In genomic region chr2:71453917-71454260, GRCm38 (mm10) we compare ENCODE assay signal across 8 mouse cellular contexts. TPM values are rescaled to one million over a fixed set of nuclear protein-coding genes. Genes with fewer than 3 reads are reported as not detected.
DNase-seq lines count a peak whose midpoint lies in the region; ATAC-seq and TF ChIP-seq lines count a peak whose summit lies in the region.
"Had no signal": no experiment of that assay in that cellular context is flagged by ENCODE, and none has a peak within 500 bp of the region (broad histone marks: within the 10 kb centered on the region; RNA-seq: fewer than 3 reads in every experiment).

No protein-coding gene starts in this region.

- H3K4me3 ChIP-seq in lung, postnatal 0 days (ENCODE audit: low read depth, low read length), result peak overlapping the region; percentile 62
- H3K4me3 ChIP-seq in lung, adult 2 months (replicated peaks; ENCODE audit: extremely low read depth, low read depth, low read length), result no peak overlapping the region
- peak overlapping the region; percentile 62 for H3K4me3 ChIP-seq in forebrain, embryonic 13.5 days
- H3K4me3 ChIP-seq in limb, embryonic 15.5 days, result peak overlapping the region; percentile 65
- H3K4me3 ChIP-seq in stomach, embryonic 16.5 days (replicated peaks; ENCODE audit: low read length), result peak overlapping the region; percentile 77

- ATAC-seq in lung, postnatal 0 days, result no peak
- no peak for ATAC-seq in forebrain, embryonic 13.5 days
- no peak for ATAC-seq in limb, embryonic 15.5 days (ENCODE audit: insufficient number of reproducible peaks, low FRiP score, low TSS enrichment, low read depth)
- ATAC-seq in stomach, embryonic 16.5 days (ENCODE audit: insufficient read depth, low FRiP score), result no peak

- peak overlapping the region; percentile 90 for H3K4me2 ChIP-seq in lung, postnatal 0 days (replicated peaks; ENCODE audit: low read depth, low read length)
- H3K4me2 ChIP-seq in forebrain, embryonic 13.5 days, result peak overlapping the region; percentile 86
- peak overlapping the region; percentile 76 for H3K4me2 ChIP-seq in limb, embryonic 15.5 days
- peak overlapping the region; percentile 85 for H3K4me2 ChIP-seq in stomach, embryonic 16.5 days (ENCODE audit: low read depth, low read length)

- 0 out of 2 replicates have a peak, but pooled peaks cover 3% of the 10 kb centered on the region for H3K27me3 ChIP-seq in lung, postnatal 0 days (replicated peaks; ENCODE audit: insufficient read depth, low read length)
- 0 out of 2 replicates have a peak, but pooled peaks cover 2% of the 10 kb centered on the region for H3K27me3 ChIP-seq in forebrain, embryonic 13.5 days
- no peaks in the 10 kb centered on the region for H3K27me3 ChIP-seq in limb, embryonic 15.5 days
- H3K27me3 ChIP-seq in stomach, embryonic 16.5 days (ENCODE audit: control insufficient read depth, insufficient read depth, low read length), result no peaks in the 10 kb centered on the region

- no peaks in the 10 kb centered on the region for H3K9me3 ChIP-seq in lung, postnatal 0 days (ENCODE audit: low read length)
- no peaks in the 10 kb centered on the region for H3K9me3 ChIP-seq in forebrain, embryonic 13.5 days (replicated peaks)
- no peaks in the 10 kb centered on the region for H3K9me3 ChIP-seq in limb, embryonic 15.5 days
- no peaks in the 10 kb centered on the region; the same call in 1 of the 2 replicates for H3K9me3 ChIP-seq in stomach, embryonic 16.5 days (replicated peaks; ENCODE audit: control insufficient read depth, low read length)

- no peak for TF ChIP-seq CTCF in lung, postnatal 0 days (IDR thresholded peaks at IDR 0.05)
- no peak for TF ChIP-seq CTCF in lung, adult 2 months (IDR thresholded peaks at IDR 0.05; ENCODE audit: insufficient read depth, low read length)

- H3K27ac ChIP-seq in lung, postnatal 0 days (ENCODE audit: low read length), result no peak overlapping the region
- H3K27ac ChIP-seq in forebrain, embryonic 13.5 days, result no peak overlapping the region
- H3K27ac ChIP-seq in limb, embryonic 15.5 days, result no peak overlapping the region
- H3K27ac ChIP-seq in stomach, embryonic 16.5 days (ENCODE audit: low read length), result no peak overlapping the region

- TF ChIP-seq EP300 in lung, postnatal 0 days (IDR thresholded peaks at IDR 0.05), result no peak

- 28% methylated on average over 4 of the region's 4 CpGs for WGBS in lung, postnatal 0 days
- WGBS in lung, adult 2 months, result 27% methylated on average over 4 of the region's 4 CpGs
- WGBS in forebrain, embryonic 13.5 days, result 46% methylated on average over 4 of the region's 4 CpGs
- WGBS in limb, embryonic 15.5 days, result 39% methylated on average over 4 of the region's 4 CpGs
- WGBS in stomach, embryonic 16.5 days, result 30% methylated on average over 4 of the region's 4 CpGs

- no peaks in the 10 kb centered on the region for H3K36me3 ChIP-seq in lung, postnatal 0 days (ENCODE audit: insufficient read depth, low read length)
- no peaks in the 10 kb centered on the region for H3K36me3 ChIP-seq in forebrain, embryonic 13.5 days (ENCODE audit: poor library complexity, severe bottlenecking)
- no peaks in the 10 kb centered on the region for H3K36me3 ChIP-seq in limb, embryonic 15.5 days
- no peaks in the 10 kb centered on the region for H3K36me3 ChIP-seq in stomach, embryonic 16.5 days (ENCODE audit: control insufficient read depth, insufficient read depth, low read length)

- no peak overlapping the region for H3K9ac ChIP-seq in lung, postnatal 0 days (replicated peaks; ENCODE audit: low read depth)
- H3K9ac ChIP-seq in forebrain, embryonic 13.5 days, result peak overlapping the region; percentile 65; the same call in 1 of the 2 replicates
- H3K9ac ChIP-seq in limb, embryonic 15.5 days, result no peak overlapping the region
- H3K9ac ChIP-seq in stomach, embryonic 16.5 days (ENCODE audit: low read length), result peak overlapping the region; percentile 81

- no peaks in the 10 kb centered on the region for H3K4me1 ChIP-seq in lung, postnatal 0 days (ENCODE audit: insufficient read depth, low read depth, low read length)
- no peaks in the 10 kb centered on the region; the same call in 1 of the 2 replicates for H3K4me1 ChIP-seq in lung, adult 2 months (ENCODE audit: control insufficient read depth, insufficient read depth, low read length)
- peaks cover 17% of the 10 kb centered on the region for H3K4me1 ChIP-seq in forebrain, embryonic 13.5 days
- 0 out of 2 replicates have a peak, but pooled peaks cover 3% of the 10 kb centered on the region for H3K4me1 ChIP-seq in limb, embryonic 15.5 days
- no peaks in the 10 kb centered on the region for H3K4me1 ChIP-seq in stomach, embryonic 16.5 days (ENCODE audit: control insufficient read depth, insufficient read depth, low read length)

- no peak for TF ChIP-seq POLR2A in lung, adult 2 months (IDR thresholded peaks at IDR 0.05; ENCODE audit: borderline replicate concordance, extremely low read depth, low read depth, low read length)

- no peak for DNase-seq in lung, postnatal 0 days (ENCODE audit: low spot score)
- DNase-seq in lung, adult 2 months, result no peak
- no peak for DNase-seq in layer of hippocampus, postnatal 36 days
- DNase-seq in gastrocnemius, postnatal 10 days, result no peak
- DNase-seq: lung, postnatal 14 days had no signal

RNA-seq across cellular contexts. Expression of gene Metap1d, which starts 0.8 kb away (rescaled TPM):
- polyA plus RNA-seq in lung, postnatal 0 days (2015; fragmentation: Nextera tagmentation; extraction: Ambion mirVana), result 15.3 and 17.1 TPM in 2 replicates
- 10.8 and 15.8 TPM in 2 replicates for polyA plus RNA-seq in lung, adult 2 months (2012; rRNA removed)
- polyA plus RNA-seq in forebrain, embryonic 13.5 days (2015; fragmentation: Nextera tagmentation; extraction: Ambion mirVana), result 38.1 and 46.4 TPM in 2 replicates
- polyA plus RNA-seq in limb, embryonic 15.5 days (2015; fragmentation: Nextera tagmentation; extraction: Ambion mirVana), result 40.9 and 41.6 TPM in 2 replicates
- polyA plus RNA-seq in stomach, embryonic 16.5 days (2015; fragmentation: Nextera tagmentation; extraction: Ambion mirVana), result 34.6 and 40.1 TPM in 2 replicates
- 10 to 100 TPM; 23.8 to 25.0 TPM for total RNA-seq in layer of hippocampus, postnatal 36 days (2021)
- 10 to 100 TPM; 22.6 to 26.1 TPM for total RNA-seq in gastrocnemius, postnatal 10 days (2021)

Comparison
In these comparisons a context has a peak if more than half of its experiments do, and no peak if none do; other contexts are left out.
1. H3K9ac ChIP-seq: peak in forebrain, embryonic 13.5 days (single experiment) and stomach, embryonic 16.5 days (single experiment); none in lung, postnatal 0 days (single experiment) and limb, embryonic 15.5 days (single experiment).
2. Peak in every context shown above with its lines, with median percentiles within 50 percentile points of each other: H3K4me2 ChIP-seq.